Mouse (Mus musculus): ENCODE measurements at regions not wholly inside any gene's neighbourhood (a gene's known extent, or its start where the extent isn't known, plus 50 kb on each side); places are given as distances from the start of the nearest gene placed in this dataset.

GRCm38 (mm10) chr5:75828332-75828731 lies 149.9 kb downstream of the Kdr start:
- no peak for DNase-seq

GRCm38 (mm10) chr5:75826283-75827098 lies 151.8 kb downstream of the Kdr start:
- peak in 1 of 2 experiments; percentile 9 for DNase-seq

GRCm38 (mm10) chr5:75825576-75825975 lies 152.7 kb downstream of the Kdr start:
- no peak for DNase-seq

GRCm38 (mm10) chr5:75824660-75825059 lies 153.6 kb downstream of the Kdr start:
- no peak for DNase-seq

GRCm38 (mm10) chr5:75823646-75824045 lies 154.6 kb downstream of the Kdr start:
- DNase-seq = no peak

- no peak for DNase-seq
Measured at GRCm38 (mm10) chr5:75817396-75817795, 160.9 kb downstream of the Kdr start.

- peak; percentile 24 to 25 for DNase-seq
Measured at GRCm38 (mm10) chr5:75814393-75814984, 163.8 kb downstream of the Kdr start.

GRCm38 (mm10) chr5:75812686-75813085 lies 165.6 kb downstream of the Kdr start:
- DNase-seq = no peak

- DNase-seq = no peak
Measured at GRCm38 (mm10) chr5:75808551-75809332, 169.5 kb downstream of the Kdr start.

- no peak for DNase-seq
Measured at GRCm38 (mm10) chr5:75805011-75805410, 173.2 kb downstream of the Kdr start.

GRCm38 (mm10) chr5:75804340-75804739 lies 173.9 kb downstream of the Kdr start:
- DNase-seq = no peak

- no peak for DNase-seq
Measured at GRCm38 (mm10) chr5:75803012-75803411, 175.2 kb downstream of the Kdr start.

GRCm38 (mm10) chr5:75800040-75800989 lies 177.9 kb downstream of the Kdr start:
- DNase-seq = no peak

- no peak for DNase-seq
Measured at GRCm38 (mm10) chr5:75799627-75800026, 178.6 kb downstream of the Kdr start.

- DNase-seq = no peak
Measured at GRCm38 (mm10) chr5:75793184-75793583, 185.1 kb downstream of the Kdr start.

GRCm38 (mm10) chr5:75791738-75792137 lies 186.5 kb downstream of the Kdr start:
- no peak for DNase-seq

- no peak for DNase-seq
Measured at GRCm38 (mm10) chr5:75788087-75788486, 190.2 kb downstream of the Kdr start.

GRCm38 (mm10) chr5:75786196-75786595 lies 192.1 kb downstream of the Kdr start:
- DNase-seq = no peak

- DNase-seq = no peak
Measured at GRCm38 (mm10) chr5:75784998-75785593, 193.2 kb downstream of the Kdr start.

GRCm38 (mm10) chr5:75770592-75770991 lies 195.9 kb downstream of the Kit start:
- no peak for DNase-seq

- DNase-seq = no peak
Measured at GRCm38 (mm10) chr5:75767213-75767612, 192.5 kb downstream of the Kit start.

- DNase-seq = no peak
Measured at GRCm38 (mm10) chr5:75762374-75762773, 187.7 kb downstream of the Kit start.

Data from kidney, adult 8-10 months (tissue).